Mouse (Mus musculus) ES-Bruce4 (cell line): ENCODE measurements at regions not wholly inside any gene's neighbourhood (a gene's known extent, or its start where the extent isn't known, plus 50 kb on each side); places are given as distances from the start of the nearest gene placed in this dataset.

Source experiments
- EP300 ChIP-seq: IDR thresholded peaks from 2 replicates; pipeline ENCODE4 v1.6.1; 2011; ENCODE audit warnings: low read depth, low read length; ENCODE audit not compliant: insufficient read depth
- POLR2A ChIP-seq: IDR thresholded peaks from one replicate; pipeline ENCODE4 v1.8.1; 2011; ENCODE audit warnings: low read length; ENCODE audit not compliant: insufficient read depth

DNA sequence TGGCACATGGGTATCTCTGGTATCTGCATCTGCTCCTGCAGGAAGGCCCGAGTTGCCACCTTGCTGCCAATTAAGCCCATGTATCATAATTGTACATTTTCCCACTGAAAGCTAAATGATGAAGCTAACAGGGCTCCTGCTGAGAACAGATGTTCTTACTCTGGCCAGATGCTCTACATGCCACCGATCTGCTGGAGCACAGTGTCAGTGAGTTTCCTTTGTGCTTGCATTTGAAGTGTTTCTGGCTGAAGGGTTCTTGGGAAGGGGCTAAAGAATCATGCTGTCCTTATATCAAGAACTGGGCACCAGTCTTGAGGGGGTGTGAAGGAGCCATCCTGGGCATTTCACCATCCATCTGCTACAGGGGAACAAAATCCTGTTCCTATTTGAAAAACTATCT, 323.2 kb downstream of the Cog6 start:
- TF ChIP-seq EP300 (no peak), POLR2A (no peak)
